Mouse (Mus musculus): Measurements from ENCODE around the gene Ptch1.
A peak's percentile ranks its signal among the peaks of the same experiment; 100 is the strongest.

Gene Ptch1

GRCm38 (mm10) chr13:63529602-63530370 lies 43.6 kb downstream of the Ptch1 start:
- no peak for DNase-seq

- no peak for DNase-seq
Observed at GRCm38 (mm10) chr13:63528852-63529251, 44.5 kb downstream of the Ptch1 start.

GRCm38 (mm10) chr13:63528164-63528675 lies 45.2 kb downstream of the Ptch1 start:
- no peak for DNase-seq

GRCm38 (mm10) chr13:63525571-63526197 lies 47.7 kb downstream of the Ptch1 start:
- DNase-seq: no peak

- no peak for DNase-seq
Observed at GRCm38 (mm10) chr13:63524608-63525570, 48.5 kb downstream of the Ptch1 start.

- DNase-seq: no peak
Observed at GRCm38 (mm10) chr13:63524061-63524460, 49.3 kb downstream of the Ptch1 start.

- DNase-seq: no peak
Observed at GRCm38 (mm10) chr13:63522832-63523231, 50.6 kb downstream of the Ptch1 start.

GRCm38 (mm10) chr13:63520110-63520509 lies 53.3 kb downstream of the Ptch1 start:
- no peak for DNase-seq

- no peak for DNase-seq
Observed at GRCm38 (mm10) chr13:63516535-63516934, 56.9 kb downstream of the Ptch1 start.

GRCm38 (mm10) chr13:63515542-63515941 lies 57.9 kb downstream of the Ptch1 start:
- DNase-seq: no peak

- no peak for DNase-seq
Observed at GRCm38 (mm10) chr13:63514931-63515360, 58.5 kb downstream of the Ptch1 start.

GRCm38 (mm10) chr13:63513374-63514098 lies 59.9 kb downstream of the Ptch1 start:
- DNase-seq: no peak

GRCm38 (mm10) chr13:63512411-63512810 lies 61.0 kb downstream of the Ptch1 start:
- no peak for DNase-seq

- DNase-seq: no peak
Observed at GRCm38 (mm10) chr13:63507821-63508220, 65.6 kb downstream of the Ptch1 start.

- no peak for DNase-seq
Observed at GRCm38 (mm10) chr13:63507001-63507556, 66.3 kb downstream of the Ptch1 start.

- no peak for DNase-seq
Observed at GRCm38 (mm10) chr13:63506364-63506763, 67.0 kb downstream of the Ptch1 start.

GRCm38 (mm10) chr13:63502391-63502790 lies 71.0 kb downstream of the Ptch1 start:
- no peak for DNase-seq

- DNase-seq: no peak
Observed at GRCm38 (mm10) chr13:63499489-63499888, 73.9 kb downstream of the Ptch1 start.

- DNase-seq: peak; percentile 20
Observed at GRCm38 (mm10) chr13:63496646-63497582, 76.5 kb downstream of the Ptch1 start, which contains the start of gene Fancc. Gene Fancc (minus strand): TSS chr13:63497278.

- no peak for DNase-seq
Observed at GRCm38 (mm10) chr13:63487707-63488042, 85.7 kb downstream of the Ptch1 start.
